Mouse (Mus musculus) retina, postnatal 7 days (tissue): Measurements from ENCODE around the gene Zfp385c.

Experiments used
- DNase-seq: peaks from one replicate; pipeline ENCODE4 v3.0.0-alpha.2; 2012; ENCODE audit warnings: low read depth, low spot score

Zfp385c gene

GRCm38 (mm10) chr11:100718462-100718861 lies 26.2 kb upstream of the Zfp385c start:
- no peak for DNase-seq

GRCm38 (mm10) chr11:100716649-100717048 lies 24.4 kb upstream of the Zfp385c start:
- DNase-seq: no peak

GRCm38 (mm10) chr11:100714948-100715347 lies 22.7 kb upstream of the Zfp385c start:
- DNase-seq: no peak

DNA sequence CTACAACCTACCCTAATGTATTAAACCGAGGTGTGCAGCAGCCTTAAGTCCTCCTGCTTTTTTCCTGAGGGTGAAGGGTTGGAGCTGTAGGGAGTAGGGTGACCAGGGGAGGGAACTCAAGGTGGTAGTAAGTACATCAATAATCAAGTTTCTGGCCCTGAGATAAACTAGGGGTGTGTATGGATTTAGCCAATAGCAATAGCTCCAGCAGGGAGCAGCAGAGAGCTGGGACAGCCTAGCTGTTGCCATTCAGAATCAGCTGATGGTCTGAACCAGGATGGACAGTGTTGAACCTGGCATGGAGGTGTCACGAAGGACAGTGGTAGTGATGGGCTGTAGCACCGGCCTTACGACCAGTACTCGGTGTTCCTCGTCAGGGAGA lies 22.3 kb upstream of the Zfp385c start:
- peak; percentile 46 for DNase-seq

- DNase-seq: no peak
Measured at GRCm38 (mm10) chr11:100713735-100714533, 21.7 kb upstream of the Zfp385c start, which contains the start of gene Hspb9. Gene Hspb9, plus strand, starts transcription at chr11:100713850.

GRCm38 (mm10) chr11:100713174-100713573 lies 20.9 kb upstream of the Zfp385c start:
- no peak for DNase-seq

DNA sequence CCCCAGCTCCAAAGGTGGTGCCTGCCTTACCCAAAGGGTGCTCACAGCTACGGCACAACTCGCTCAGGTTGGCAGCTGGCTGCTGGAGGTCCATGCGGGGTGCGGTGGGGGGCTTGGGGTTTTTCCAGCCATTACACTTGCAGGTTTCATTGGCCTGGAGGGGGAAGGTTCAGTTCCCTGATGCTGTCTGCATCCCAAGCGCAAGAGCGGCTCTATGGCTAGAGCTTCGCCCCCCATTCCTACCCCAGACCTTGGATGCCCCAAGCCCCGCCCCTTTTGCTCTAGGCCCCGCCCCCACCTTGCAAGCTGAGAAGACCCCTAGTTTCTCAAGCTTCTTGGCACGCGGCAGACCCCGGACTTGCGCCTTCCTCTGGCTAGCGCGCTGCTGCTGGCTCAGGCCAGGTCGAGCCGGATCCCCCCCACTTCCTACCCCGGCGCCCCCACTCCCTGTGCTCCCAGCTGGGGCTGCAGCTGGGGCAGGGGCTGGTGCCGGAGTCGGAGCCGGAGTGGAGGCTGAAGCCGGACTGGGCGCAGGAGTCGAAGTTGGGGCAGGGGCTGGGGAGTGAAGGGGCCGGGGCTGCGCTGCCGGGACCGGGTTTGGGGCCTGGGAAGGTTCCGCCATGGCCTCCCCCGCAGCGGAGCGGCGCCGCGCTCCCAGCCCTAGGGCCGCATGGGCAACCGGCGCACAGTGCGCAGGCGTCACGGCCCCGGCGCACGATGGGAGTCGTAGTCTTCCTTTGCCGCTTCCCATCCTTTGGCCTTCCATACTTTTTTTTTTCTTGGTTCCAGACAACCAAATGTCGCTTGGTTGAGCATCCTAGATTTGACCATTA lies 19.7 kb upstream of the Zfp385c start, which contains the start of gene Kat2a:
TSS of gene Kat2a (minus strand) at position 683 of the 833 bp plus-strand sequence.
- DNase-seq: peak; percentile 74

DNA sequence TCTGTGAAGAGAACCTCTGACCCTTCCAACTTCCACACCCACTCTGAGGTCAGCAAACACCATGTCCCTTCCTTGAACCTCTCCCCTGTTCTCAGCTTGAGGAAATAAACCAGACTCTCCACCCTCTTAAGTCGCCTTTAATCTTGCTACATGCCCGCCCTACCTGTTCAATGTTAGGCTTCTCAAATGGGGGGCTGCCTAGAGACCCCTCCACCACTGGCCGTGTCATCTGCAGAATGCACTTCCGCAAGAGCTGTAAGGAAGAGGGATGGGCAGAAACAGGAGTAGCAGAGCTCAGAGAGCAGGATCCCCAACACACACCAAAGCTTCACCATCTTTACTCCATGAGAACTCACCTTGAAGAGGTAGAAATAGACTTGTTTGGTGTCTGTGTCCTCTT lies 18.7 kb upstream of the Zfp385c start:
- DNase-seq: no peak

- DNase-seq: no peak
Measured at GRCm38 (mm10) chr11:100710528-100710927, 18.3 kb upstream of the Zfp385c start.

- DNase-seq: no peak
Measured at GRCm38 (mm10) chr11:100709201-100709810, 17.1 kb upstream of the Zfp385c start.

DNA sequence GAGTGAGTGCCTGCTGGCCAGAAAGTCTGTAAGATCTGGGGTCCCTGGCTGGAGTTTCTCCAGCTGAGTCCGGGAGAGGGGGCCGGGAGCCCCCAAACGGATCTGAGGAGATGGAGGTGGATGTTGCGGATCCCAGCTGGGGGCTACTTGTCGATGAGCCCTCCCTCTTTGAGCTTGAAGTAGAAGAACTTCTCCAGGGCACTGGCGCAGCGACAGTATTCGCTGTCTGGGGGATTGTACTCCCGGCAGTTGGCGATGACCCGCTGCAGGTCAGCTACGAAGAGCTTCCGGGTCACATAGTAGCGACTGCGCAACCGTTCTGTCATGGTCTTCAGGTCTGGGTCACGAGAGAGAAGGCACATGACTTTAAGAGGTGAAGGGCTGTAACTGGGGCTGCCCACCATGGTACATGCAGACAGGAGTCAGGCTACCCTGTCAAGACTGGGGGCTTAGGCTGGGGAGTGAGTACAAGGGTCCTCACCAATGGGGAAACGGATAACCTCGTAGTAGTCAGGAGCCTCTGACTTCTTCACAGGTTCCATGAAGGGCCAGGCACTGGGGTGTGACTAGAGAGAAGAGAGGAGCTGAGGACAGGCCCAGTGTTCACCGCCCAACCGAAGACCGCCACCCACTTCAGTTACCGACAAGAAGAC lies 13.0 kb upstream of the Zfp385c start:
- no peak for DNase-seq

- DNase-seq: no peak
Measured at GRCm38 (mm10) chr11:100703851-100704531, 11.7 kb upstream of the Zfp385c start, which contains the start of gene Dhx58. Gene Dhx58, minus strand, starts transcription at chr11:100704271.

GRCm38 (mm10) chr11:100703366-100703765 lies 11.1 kb upstream of the Zfp385c start:
- no peak for DNase-seq

GRCm38 (mm10) chr11:100702906-100703305 lies 10.7 kb upstream of the Zfp385c start:
- no peak for DNase-seq

GRCm38 (mm10) chr11:100702081-100702851 lies 10.0 kb upstream of the Zfp385c start:
- peak; percentile 67 for DNase-seq

GRCm38 (mm10) chr11:100701301-100701700 lies 9.0 kb upstream of the Zfp385c start:
- no peak for DNase-seq

- no peak for DNase-seq
Measured at GRCm38 (mm10) chr11:100700710-100701109, 8.5 kb upstream of the Zfp385c start.

GRCm38 (mm10) chr11:100697921-100698320 lies 5.7 kb upstream of the Zfp385c start:
- DNase-seq: no peak

GRCm38 (mm10) chr11:100694926-100695325 lies 2.7 kb upstream of the Zfp385c start:
- peak; percentile 78 for DNase-seq

GRCm38 (mm10) chr11:100693154-100693553 lies 899 bp upstream of the Zfp385c start:
- DNase-seq: no peak
